Mouse (Mus musculus) fibroblast of lung, adult 2 months (primary cell): Measurements from ENCODE around the gene Gm3298.
"Not testable (repeated sequence)": the region's sequence is repeated elsewhere in the genome, so short reads cannot be mapped to it uniquely, and the experiment has no call there.

Experiments
- DNase-seq: peaks from one replicate; pipeline ENCODE4 v3.0.0-alpha.2; 2011; ENCODE audit warnings: low read depth

Gm3298 gene

GRCm38 (mm10) chr14:5015591-5015990, at the start of gene Gm3298:
Gm3298 (plus strand) TSS chr14:5015891.
- not testable (repeated sequence) for DNase-seq

- DNase-seq = not testable (repeated sequence)
Measured at GRCm38 (mm10) chr14:4983635-4984034, 32.1 kb upstream of the Gm3298 start, which contains the start of gene Gm8297. Gm8297 (plus strand) TSS chr14:4983935.

GRCm38 (mm10) chr14:5050329-5050728, 34.6 kb downstream of the Gm3298 start, which contains the start of gene 4930555G01Rik:
4930555G01Rik (plus strand) TSS chr14:5050629.
- DNase-seq = not testable (repeated sequence)
